Mouse (Mus musculus) naive thymus-derived CD4-positive, alpha-beta T cell, adult 2 months (primary cell): ENCODE results near the gene Rce1.
A peak's percentile ranks its signal among the peaks of the same experiment; 100 is the strongest.
"Not testable (repeated sequence)": the region's sequence is repeated elsewhere in the genome, so short reads cannot be mapped to it uniquely, and the experiment has no call there.

ENCODE experiments used
- DNase-seq: peaks from one replicate; pipeline ENCODE4 v3.0.0-alpha.2; 2011; ENCODE audit warnings: low read depth

Gene Rce1

GRCm38 (mm10) chr19:4613464-4614304 is 11.8 kb downstream of the Rce1 start:
- no peak for DNase-seq

GRCm38 (mm10) chr19:4612181-4612961 is 13.1 kb downstream of the Rce1 start:
- no peak for DNase-seq

GRCm38 (mm10) chr19:4610109-4610508 is 15.3 kb downstream of the Rce1 start:
- no peak for DNase-seq

GRCm38 (mm10) chr19:4608511-4608910 is 16.9 kb downstream of the Rce1 start:
- no peak for DNase-seq

- DNase-seq = no peak
Observed at GRCm38 (mm10) chr19:4607406-4607805, 18.0 kb downstream of the Rce1 start.

- no peak for DNase-seq
Observed at GRCm38 (mm10) chr19:4605654-4606053, 19.8 kb downstream of the Rce1 start.

GRCm38 (mm10) chr19:4603801-4604723 is 21.4 kb downstream of the Rce1 start:
- no peak for DNase-seq

- DNase-seq = no peak
Observed at GRCm38 (mm10) chr19:4602459-4602858, 23.0 kb downstream of the Rce1 start.

GRCm38 (mm10) chr19:4596071-4596470 is 29.4 kb downstream of the Rce1 start:
- DNase-seq = no peak

- no peak for DNase-seq
Observed at GRCm38 (mm10) chr19:4593792-4594522, 31.5 kb downstream of the Rce1 start.

GRCm38 (mm10) chr19:4590025-4590424 is 35.4 kb downstream of the Rce1 start:
- DNase-seq = peak; percentile 74

- DNase-seq = no peak
Observed at GRCm38 (mm10) chr19:4589081-4589480, 36.4 kb downstream of the Rce1 start.

GRCm38 (mm10) chr19:4588430-4588829 is 37.0 kb downstream of the Rce1 start:
- no peak for DNase-seq

GRCm38 (mm10) chr19:4587426-4587825 is 38.0 kb downstream of the Rce1 start:
- DNase-seq = no peak

GRCm38 (mm10) chr19:4586783-4587182 is 38.7 kb downstream of the Rce1 start:
- not testable (repeated sequence) for DNase-seq

GRCm38 (mm10) chr19:4583856-4584255 is 41.6 kb downstream of the Rce1 start:
- DNase-seq = no peak

- no peak for DNase-seq
Observed at GRCm38 (mm10) chr19:4579296-4579695, 46.1 kb downstream of the Rce1 start.

GRCm38 (mm10) chr19:4578799-4579198 is 46.6 kb downstream of the Rce1 start:
- DNase-seq = no peak

- DNase-seq = no peak
Observed at GRCm38 (mm10) chr19:4573241-4573640, 52.2 kb downstream of the Rce1 start.
